ENCODE assay signal across 14 mouse cellular contexts in the genomic region with DNA sequence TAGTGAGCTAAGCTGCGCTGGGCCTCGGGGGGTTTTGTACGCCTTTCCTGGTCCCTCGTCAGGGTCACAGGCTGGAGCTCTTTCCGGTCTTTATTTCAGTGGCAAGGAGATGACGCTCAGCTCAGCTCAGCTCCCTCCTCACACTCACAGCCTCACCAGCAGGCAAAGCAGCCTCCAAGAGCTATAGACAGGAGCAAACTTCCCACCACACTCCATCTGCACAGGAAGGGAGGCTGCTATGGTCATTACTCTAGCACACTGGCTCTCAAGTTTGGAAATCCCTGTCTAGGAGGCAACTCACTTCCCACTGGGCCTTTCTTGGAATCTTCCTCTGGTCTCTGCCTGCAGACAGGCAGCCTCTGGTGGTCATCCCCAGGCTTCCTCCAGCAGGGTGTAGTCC.
DNase-seq lines count a peak whose midpoint lies in the region; ATAC-seq and TF ChIP-seq lines count a peak whose summit lies in the region.
"Had no signal": no experiment of that assay in that cellular context is flagged by ENCODE, and none has a peak within 500 bp of the region (broad histone marks: within the 10 kb centered on the region; RNA-seq: fewer than 3 reads in every experiment).

No protein-coding gene starts in this region.

- WGBS in heart, embryonic 13.5 days: 81% methylated on average over 6 of the region's 6 CpGs
- 85% methylated on average over 6 of the region's 6 CpGs for WGBS in limb, embryonic 13.5 days
- 75% methylated on average over 6 of the region's 6 CpGs for WGBS in limb, embryonic 10.5 days
- WGBS in embryonic facial prominence, embryonic 15.5 days: 45% methylated on average over 6 of the region's 6 CpGs
- 93% methylated on average over 6 of the region's 6 CpGs for WGBS in small intestine, adult 2 months

- H3K36me3 ChIP-seq in heart, embryonic 13.5 days: no peaks in the 10 kb centered on the region
- no peaks in the 10 kb centered on the region for H3K36me3 ChIP-seq in limb, embryonic 13.5 days
- no peaks in the 10 kb centered on the region for H3K36me3 ChIP-seq in limb, embryonic 10.5 days
- H3K36me3 ChIP-seq in embryonic facial prominence, embryonic 15.5 days: no peaks in the 10 kb centered on the region
- no peaks in the 10 kb centered on the region for H3K36me3 ChIP-seq in small intestine, adult 2 months (ENCODE audit: control insufficient read depth, insufficient read depth, low read length)
- H3K36me3 ChIP-seq: liver, embryonic 12.5 days had no signal

- no peaks in the 10 kb centered on the region for H3K27me3 ChIP-seq in heart, embryonic 13.5 days (replicated peaks)
- no peaks in the 10 kb centered on the region for H3K27me3 ChIP-seq in limb, embryonic 13.5 days
- H3K27me3 ChIP-seq in limb, embryonic 10.5 days (ENCODE audit: low read depth, poor library complexity, severe bottlenecking): no peaks in the 10 kb centered on the region
- no peaks in the 10 kb centered on the region for H3K27me3 ChIP-seq in embryonic facial prominence, embryonic 15.5 days
- H3K27me3 ChIP-seq in small intestine, adult 2 months (ENCODE audit: control insufficient read depth, insufficient read depth, low read length): no peaks in the 10 kb centered on the region

- H3K4me2 ChIP-seq in heart, embryonic 13.5 days: no peak overlapping the region
- H3K4me2 ChIP-seq in limb, embryonic 13.5 days (replicated peaks): no peak overlapping the region
- no peak overlapping the region for H3K4me2 ChIP-seq in embryonic facial prominence, embryonic 15.5 days (replicated peaks)
- H3K4me2 ChIP-seq: liver, embryonic 12.5 days had no signal

- H3K9me3 ChIP-seq in heart, embryonic 13.5 days: no peaks in the 10 kb centered on the region
- no peaks in the 10 kb centered on the region for H3K9me3 ChIP-seq in limb, embryonic 13.5 days
- no peaks in the 10 kb centered on the region for H3K9me3 ChIP-seq in limb, embryonic 10.5 days (replicated peaks)
- no peaks in the 10 kb centered on the region for H3K9me3 ChIP-seq in embryonic facial prominence, embryonic 15.5 days (replicated peaks)
- H3K9me3 ChIP-seq: liver, embryonic 12.5 days had no signal

- no peak overlapping the region for H3K4me3 ChIP-seq in heart, embryonic 13.5 days
- H3K4me3 ChIP-seq in limb, embryonic 13.5 days: no peak overlapping the region
- no peak overlapping the region for H3K4me3 ChIP-seq in limb, embryonic 10.5 days
- H3K4me3 ChIP-seq in embryonic facial prominence, embryonic 15.5 days (replicated peaks): no peak overlapping the region
- no peak overlapping the region for H3K4me3 ChIP-seq in small intestine, adult 2 months (ENCODE audit: low read depth, low read length)
- H3K4me3 ChIP-seq: liver, embryonic 12.5 days had no signal

- DNase-seq in heart, adult 8-10 months (ENCODE audit: low spot score): no peak
- DNase-seq in limb, embryonic 10.5 days (ENCODE audit: low spot score): no peak
- no peak for DNase-seq in right cerebral cortex, postnatal 14 days
- DNase-seq: cerebellum, adult 18-20 months; embryo, embryonic 11 days; kidney, postnatal 36 days; lung, postnatal 4 days; thymus, postnatal 14 days had no signal

- no peak for TF ChIP-seq POLR2A in small intestine, adult 2 months (IDR thresholded peaks at IDR 0.05; ENCODE audit: low read depth, low read length)

- H3K4me1 ChIP-seq in heart, embryonic 13.5 days: peaks cover 38% of the 10 kb centered on the region
- no peaks in the 10 kb centered on the region for H3K4me1 ChIP-seq in limb, embryonic 13.5 days
- H3K4me1 ChIP-seq in limb, embryonic 10.5 days: peaks cover 5% of the 10 kb centered on the region
- 0 out of 2 replicates have a peak, but pooled peaks cover 5% of the 10 kb centered on the region for H3K4me1 ChIP-seq in embryonic facial prominence, embryonic 15.5 days
- peaks cover 9% of the 10 kb centered on the region for H3K4me1 ChIP-seq in small intestine, adult 2 months (ENCODE audit: control insufficient read depth, insufficient read depth, insufficient read length, low read length)

- peak overlapping the region; percentile 77; the same call in 1 of the 2 replicates for H3K27ac ChIP-seq in heart, embryonic 13.5 days (replicated peaks)
- H3K27ac ChIP-seq in limb, embryonic 13.5 days: 0 out of 2 replicates have a peak overlapping the region, but pooled peaks have one; percentile 10
- no peak overlapping the region for H3K27ac ChIP-seq in limb, embryonic 10.5 days
- H3K27ac ChIP-seq in embryonic facial prominence, embryonic 15.5 days (replicated peaks): peak overlapping the region; percentile 25
- H3K27ac ChIP-seq in small intestine, adult 2 months (ENCODE audit: insufficient read depth, low read depth, low read length): peak overlapping the region; percentile 20; the same call in 1 of the 2 replicates
- H3K27ac ChIP-seq: liver, embryonic 12.5 days had no signal

- no peak for ATAC-seq in heart, embryonic 13.5 days (ENCODE audit: extremely low read depth, insufficient number of reproducible peaks, low FRiP score, low TSS enrichment)
- ATAC-seq in limb, embryonic 13.5 days (ENCODE audit: low FRiP score, low read depth): no peak
- ATAC-seq in embryonic facial prominence, embryonic 15.5 days (ENCODE audit: insufficient number of reproducible peaks, low FRiP score, low TSS enrichment, low read depth): 0 out of 2 replicates have a peak, but pooled peaks have one; percentile 13
- ATAC-seq: liver, embryonic 12.5 days; midbrain, embryonic 16.5 days had no signal

- no peak for TF ChIP-seq CTCF in small intestine, adult 2 months (IDR thresholded peaks at IDR 0.05; ENCODE audit: extremely low read depth, insufficient read length, insufficient replicate concordance, low read depth, low read length)

- 0 out of 2 replicates have a peak overlapping the region, but pooled peaks have one; percentile 28 for H3K9ac ChIP-seq in heart, embryonic 13.5 days
- H3K9ac ChIP-seq in limb, embryonic 13.5 days: no peak overlapping the region
- H3K9ac ChIP-seq in embryonic facial prominence, embryonic 15.5 days: no peak overlapping the region
- H3K9ac ChIP-seq: liver, embryonic 12.5 days had no signal
